Mouse (Mus musculus) G1E (cell line): ENCODE results near the gene Agap2.

ENCODE experiments used
- CTCF ChIP-seq: IDR thresholded peaks from 2 replicates; pipeline ENCODE4 v1.5.1; 2012; ENCODE audit warnings: low read depth, low read length, inconsistent platforms, mixed read lengths
- POLR2AphosphoS5 ChIP-seq: IDR thresholded peaks from 2 replicates; pipeline ENCODE4 v1.6.1; 2012; ENCODE audit warnings: low read depth, low read length, inconsistent platforms; ENCODE audit not compliant: insufficient replicate concordance

GRCm38 (mm10) chr10:127075651-127076050, 567 bp downstream of the Agap2 start:
- no peak for TF ChIP-seq POLR2AphosphoS5
- TF ChIP-seq CTCF = no peak
